Mouse (Mus musculus): ENCODE measurements around the gene Tas2r119.

Tas2r119 gene

DNA sequence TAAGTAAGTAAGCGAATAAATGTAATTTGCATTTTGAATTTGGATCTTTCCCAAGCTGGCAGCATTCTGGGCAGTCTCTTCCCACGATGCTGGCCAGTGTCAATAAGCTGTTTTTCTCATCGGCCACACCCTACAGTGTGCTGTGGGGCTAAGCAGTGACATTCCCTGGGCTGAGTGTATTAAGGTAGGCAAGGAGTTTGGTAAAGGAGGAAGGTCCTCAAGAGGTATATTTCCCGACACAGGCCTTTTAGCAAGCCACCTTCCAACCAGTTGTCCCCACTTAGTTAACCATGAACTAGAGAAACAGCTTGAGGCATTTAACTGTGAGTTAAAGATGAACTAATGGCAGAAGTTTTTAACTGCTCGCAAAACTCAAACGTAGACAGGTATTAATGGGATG is 49.3 kb downstream of the Tas2r119 start:
- no peak for DNase-seq

DNA sequence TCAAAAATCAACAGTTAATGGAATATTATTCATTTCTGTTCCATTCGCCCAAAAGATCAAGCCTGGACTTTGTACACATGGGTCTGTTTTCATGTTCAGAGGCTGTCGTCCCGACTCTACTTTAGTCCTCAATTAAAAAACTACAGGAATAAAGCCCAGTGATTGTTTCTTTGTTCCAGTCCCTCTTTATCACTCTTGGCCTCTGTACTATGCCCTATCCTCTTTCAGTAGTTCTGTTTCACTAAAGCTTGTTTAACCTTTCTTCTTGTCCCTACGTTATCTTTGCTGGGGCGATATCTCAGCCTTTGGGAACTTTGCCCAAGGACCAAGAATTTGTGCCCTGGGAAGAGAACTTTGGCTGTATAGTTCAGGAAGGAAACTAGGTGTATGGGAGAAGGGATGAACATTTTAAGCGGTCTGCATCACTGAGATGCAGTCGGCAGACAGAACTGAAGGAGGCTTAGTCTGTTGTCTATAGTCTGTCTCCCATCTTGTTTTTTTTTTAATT is 49.9 kb downstream of the Tas2r119 start:
- no peak for DNase-seq
